Mouse (Mus musculus) CH12.LX (cell line): Measurements from ENCODE around the gene Naa10. TPM values are rescaled to one million over a fixed set of nuclear protein-coding genes. Genes with fewer than 3 reads are reported as not detected.
A peak's percentile ranks its signal among the peaks of the same experiment; 100 is the strongest.

Experiments
- DNase-seq: peaks from one replicate; pipeline ENCODE4 v3.0.0-alpha.2; 2013; ENCODE audit errors: extremely low read depth
- H3K27ac ChIP-seq: 2 replicates; pipeline ENCODE4 v1.5.1; 2012; ENCODE audit warnings: low read depth, mild to moderate bottlenecking, control low read depth, moderate library complexity; ENCODE audit not compliant: insufficient read depth
- H3K27me3 ChIP-seq: replicated peaks from 2 replicates; pipeline ENCODE3; 2012; ENCODE audit warnings: inconsistent platforms
- H3K36me3 ChIP-seq, 2 experiments: replicated peaks in 1 of 2; 2 replicates each; pipeline versions ENCODE3 to v1.6.1; 2012; ENCODE audit warnings: inconsistent platforms in 1 of 2, low read length in 1 of 2, mild to moderate bottlenecking in 1 of 2, mixed read lengths in 1 of 2, moderate library complexity in 1 of 2; ENCODE audit not compliant: control insufficient read depth in 1 of 2, insufficient read depth in 1 of 2
- H3K4me1 ChIP-seq, 2 experiments: 2 replicates each; pipeline ENCODE4 v1.6.1; 2012; ENCODE audit warnings: inconsistent platforms in 1 of 2, moderate library complexity in 1 of 2; ENCODE audit not compliant: insufficient read depth in 2 of 2, control insufficient read depth in 1 of 2
- H3K4me2 ChIP-seq: 2 replicates; pipeline ENCODE4 v1.6.1; 2012; ENCODE audit warnings: low read depth, mild to moderate bottlenecking, control low read depth; ENCODE audit not compliant: poor library complexity, insufficient read depth, severe bottlenecking
- H3K4me3 ChIP-seq, 3 experiments: fragments of 150-350 bp in 1 of 3; sonication (generic) in 1 of 3; replicated peaks in 1 of 3; 2 replicates each; pipeline versions ENCODE3 to v1.5.1; 2011 to 2012; ENCODE audit warnings: low read depth in 2 of 3, low read length in 2 of 3, mild to moderate bottlenecking in 2 of 3, moderate library complexity in 2 of 3, control low read depth in 1 of 3, improper control_type of control experiment in 1 of 3, inconsistent platforms in 1 of 3, mixed read lengths in 1 of 3; ENCODE audit not compliant: poor library complexity in 1 of 3
- H3K79me2 ChIP-seq: replicated peaks from 2 replicates; pipeline ENCODE4 v1.6.1; 2012; ENCODE audit warnings: mild to moderate bottlenecking, moderate library complexity; ENCODE audit not compliant: control insufficient read depth, poor library complexity, insufficient read depth, severe bottlenecking; ENCODE audit errors: extremely low read depth
- H3K9ac ChIP-seq: 2 replicates; pipeline ENCODE4 v1.6.1; 2012; ENCODE audit warnings: low read depth, mild to moderate bottlenecking, control low read depth, moderate library complexity; ENCODE audit not compliant: insufficient read depth
- H3K9me3 ChIP-seq: replicated peaks from 2 replicates; pipeline ENCODE3; 2012; ENCODE audit warnings: low read length, inconsistent platforms, mixed read lengths
- BHLHE40 ChIP-seq: IDR thresholded peaks from 2 replicates; pipeline ENCODE4 v1.6.1; 2011; ENCODE audit warnings: mild to moderate bottlenecking, low read depth, low read length, improper control_type of control experiment
- HCFC1 ChIP-seq: IDR thresholded peaks from 2 replicates; pipeline ENCODE4 v1.6.1; 2012; ENCODE audit warnings: low read depth, mild to moderate bottlenecking, inconsistent platforms, low read length, improper control_type of control experiment
- KAT2A ChIP-seq: IDR thresholded peaks from 2 replicates; pipeline ENCODE4 v1.6.1; 2012; ENCODE audit warnings: low read length, improper control_type of control experiment, inconsistent platforms; ENCODE audit not compliant: insufficient replicate concordance
- MAFK ChIP-seq: IDR thresholded peaks from 2 replicates; pipeline ENCODE4 v1.6.1; 2011; ENCODE audit warnings: low read length, improper control_type of control experiment; ENCODE audit not compliant: insufficient replicate concordance
- MAZ ChIP-seq: IDR thresholded peaks from 2 replicates; pipeline ENCODE4 v1.6.1; 2012; ENCODE audit warnings: low read depth, mild to moderate bottlenecking, inconsistent platforms, low read length, improper control_type of control experiment, moderate library complexity
- MEF2A ChIP-seq: IDR thresholded peaks from 2 replicates; pipeline ENCODE4 v1.6.1; 2014; ENCODE audit warnings: low read depth, mild to moderate bottlenecking, inconsistent platforms, low read length, improper control_type of control experiment, borderline replicate concordance
- MYC ChIP-seq: IDR thresholded peaks from 2 replicates; pipeline ENCODE4 v1.6.1; 2011; ENCODE audit warnings: low read depth, mild to moderate bottlenecking, improper control_type of control experiment, low read length
- NELFE ChIP-seq: IDR thresholded peaks from 2 replicates; pipeline ENCODE4 v1.6.1; 2011; ENCODE audit warnings: low read depth, low read length, improper control_type of control experiment
- PAX5 ChIP-seq: IDR thresholded peaks from 2 replicates; pipeline ENCODE4 v1.6.1; 2012; ENCODE audit warnings: low read length, inconsistent platforms, mixed read lengths
- POLR2A ChIP-seq: IDR thresholded peaks from 2 replicates; pipeline ENCODE4 v1.6.1; 2011; ENCODE audit warnings: low read depth, mild to moderate bottlenecking, improper control_type of control experiment, low read length
- SIN3A ChIP-seq: IDR thresholded peaks from 2 replicates; pipeline ENCODE4 v1.6.1; 2012; ENCODE audit warnings: low read length, improper control_type of control experiment, inconsistent platforms
- SMC3 ChIP-seq: IDR thresholded peaks from 2 replicates; pipeline ENCODE4 v1.6.1; 2011; ENCODE audit warnings: low read depth, low read length, improper control_type of control experiment
- TBP ChIP-seq: conservative IDR thresholded peaks from 2 replicates; pipeline ENCODE4 v1.6.1; 2011; ENCODE audit warnings: low read depth, low read length, improper control_type of control experiment
- USF2 ChIP-seq: conservative IDR thresholded peaks from 2 replicates; pipeline ENCODE4 v1.6.1; 2011; ENCODE audit warnings: low read depth, low read length, improper control_type of control experiment
- ZKSCAN1 ChIP-seq: IDR thresholded peaks from 2 replicates; pipeline ENCODE4 v1.6.1; 2012; ENCODE audit warnings: low read depth, inconsistent platforms, low read length, improper control_type of control experiment, borderline replicate concordance
- dilution Hi-C: fragments of 300-500 bp; cut with MboI; formaldehyde crosslinking; loops from 2 replicates; pipeline ENCODE4 v1.14.3; 2020; ENCODE audit warnings: low sequenced_read_pairs; ENCODE audit not compliant: extremely low pct_unique_long_range_greater_than_20kb, extremely low pct_ligation_motif_present
- in situ Hi-C: fragments of 300-500 bp; cut with MboI; formaldehyde crosslinking; loops from 3 replicates; pipeline ENCODE4 v1.14.3; 2019; ENCODE audit warnings: low sequenced_read_pairs, low pct_ligation_motif_present, low pct_unique_long_range_greater_than_20kb, mixed read lengths
- polyA plus RNA-seq: library from polyadenylated mRNA; unstranded; fragments of >175 nt; gene quantifications from 2 replicates; pipeline ENCODE4 v1.2.1, GENCODE M21; 2012; ENCODE audit warnings: low read depth; ENCODE audit not compliant: insufficient read length
- total RNA-seq, 2 experiments: library from RNA; depleted of rRNA; stranded (reverse); fragments of 300-350 nt in 1 of 2; fragments of >200 nt in 1 of 2; gene quantifications; 2 replicates each; pipeline ENCODE4 v1.2.3; 2012 to 2014

Naa10 gene
- total and polyA plus RNA-seq, 3 experiments: 144 to 166 (median 148) TPM

DNA sequence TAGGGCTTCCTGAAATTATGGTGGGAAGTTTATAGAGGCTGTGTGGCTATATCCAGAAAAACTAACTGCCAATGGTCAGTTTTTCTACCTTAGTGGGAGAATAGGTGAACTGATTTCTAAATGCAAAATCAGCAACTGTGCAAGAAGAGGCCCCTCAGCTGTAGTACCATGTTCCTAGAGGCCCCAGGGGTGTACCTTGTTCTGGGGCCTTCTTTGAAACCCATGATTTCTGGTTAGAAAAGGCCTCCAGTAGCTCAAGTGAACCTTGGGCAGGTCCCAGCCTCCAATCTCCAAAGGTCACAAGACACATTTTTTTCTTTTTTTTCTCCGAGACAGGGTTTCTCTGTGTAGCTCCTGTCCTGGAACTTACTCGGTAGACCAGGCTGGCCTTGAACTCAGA, 20.6 kb upstream of the Naa10 start:
- Histone ChIP-seq H3K36me3 (peaks cover 55 to 64% of the 10 kb centered on the region in 2 experiments), H3K4me2 (no peak overlapping the region)

DNA sequence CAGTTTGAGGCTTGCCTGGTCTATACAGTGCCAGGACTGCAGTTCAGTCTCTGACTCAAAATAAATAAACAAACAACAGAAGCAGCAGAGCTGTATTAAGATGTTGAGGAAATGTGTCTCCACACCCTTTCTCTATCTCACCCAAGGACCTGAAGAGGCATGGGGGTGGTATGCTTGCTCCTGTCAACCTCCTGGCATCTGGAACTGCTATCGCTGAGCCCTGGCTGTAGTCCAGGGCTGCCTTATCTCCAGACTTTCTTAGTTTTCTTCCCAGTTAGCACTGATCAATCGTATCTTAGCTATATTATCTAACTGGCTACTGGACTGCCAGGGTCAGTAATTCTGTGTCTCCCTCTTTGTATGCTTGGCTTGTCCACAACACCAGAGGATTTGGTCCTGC, 20.1 kb upstream of the Naa10 start:
- in situ Hi-C loops: no loop called here
- dilution Hi-C loops: no loop called here

More for the DNA sequence above, 20.6 kb upstream of the Naa10 start:
- H3K27ac ChIP-seq: no peak overlapping the region
- no peak overlapping the region for H3K4me3 ChIP-seq
- no peaks in the 10 kb centered on the region for H3K27me3 ChIP-seq
- TF ChIP-seq MAFK (no peak), ZKSCAN1 (no peak), MYC (no peak), NELFE (no peak), TBP (no peak), BHLHE40 (no peak), USF2 (no peak), KAT2A (no peak), HCFC1 (no peak), PAX5 (no peak)
- TF ChIP-seq, all 38 proteins: peak for 0
- DNase-seq: no peak
- Histone ChIP-seq H3K9ac (no peak overlapping the region), H3K79me2 (no peaks in the 10 kb centered on the region), H3K9me3 (no peaks in the 10 kb centered on the region), H3K4me1 (no peaks in the 10 kb centered on the region)
- in situ Hi-C loops (no loop called here), dilution Hi-C loops (no loop called here)

DNA sequence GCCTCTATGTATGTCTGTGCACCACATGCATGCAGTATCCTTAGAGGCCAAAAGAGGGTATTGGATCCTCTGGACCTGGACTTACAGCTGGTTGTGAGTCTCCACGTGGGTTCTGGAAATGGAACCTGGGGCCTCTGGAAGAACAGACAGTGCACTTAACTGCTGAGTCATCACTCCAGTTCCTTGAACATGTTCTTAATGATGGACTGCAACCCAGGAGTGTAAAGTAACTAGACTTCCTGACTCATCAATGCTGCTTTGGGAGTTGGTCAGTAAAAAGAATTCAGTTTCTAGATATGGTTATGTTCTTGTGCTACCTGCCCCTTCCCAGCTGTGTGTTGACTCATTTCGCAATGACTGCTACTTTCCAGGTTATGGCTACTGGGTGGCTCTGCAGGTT, 10.1 kb upstream of the Naa10 start:
- dilution Hi-C loops (no loop called here), in situ Hi-C loops (no loop called here)
- no peak for DNase-seq
- Histone ChIP-seq H3K9me3 (no peaks in the 10 kb centered on the region), H3K27ac (no peak overlapping the region), H3K4me2 (no peak overlapping the region), H3K36me3 (peaks cover 16 to 22% of the 10 kb centered on the region in 2 experiments), H3K9ac (no peak overlapping the region), H3K4me3 (no peak overlapping the region), H3K4me1 (peaks cover 11 to 25% of the 10 kb centered on the region in 2 experiments), H3K79me2 (no peaks in the 10 kb centered on the region), H3K27me3 (no peaks in the 10 kb centered on the region)
- no peak for TF ChIP-seq PAX5
- no peak for TF ChIP-seq MAZ
- no peak for TF ChIP-seq USF2
- no peak for TF ChIP-seq MEF2A
- TF ChIP-seq SIN3A: no peak
- TF ChIP-seq MAFK: peak; percentile 82

More for the DNA sequence above, 20.1 kb upstream of the Naa10 start:
- no peaks in the 10 kb centered on the region for H3K9me3 ChIP-seq
- H3K27me3 ChIP-seq: no peaks in the 10 kb centered on the region
- no peak overlapping the region for H3K4me2 ChIP-seq
- no peak for DNase-seq
- no peaks in the 10 kb centered on the region for H3K79me2 ChIP-seq
- no peak overlapping the region for H3K4me3 ChIP-seq
- no peak overlapping the region for H3K9ac ChIP-seq
- H3K4me1 ChIP-seq: no peaks in the 10 kb centered on the region
- TF ChIP-seq NELFE (no peak), POLR2A (peak; percentile 21; the same call in 1 of the 2 replicates), SMC3 (no peak)
- TF ChIP-seq, all 38 proteins: peak for 1
- Histone ChIP-seq H3K27ac (no peak overlapping the region), H3K36me3 (peaks cover 50 to 60% of the 10 kb centered on the region in 2 experiments)
